Mouse (Mus musculus) layer of hippocampus, adult 9-10 months (tissue): ENCODE data around the gene Tm4sf20.

Experiments
- DNase-seq: peaks from one replicate; pipeline ENCODE4 v3.0.0; 2022; ENCODE audit warnings: low spot score

Tm4sf20 gene

DNA sequence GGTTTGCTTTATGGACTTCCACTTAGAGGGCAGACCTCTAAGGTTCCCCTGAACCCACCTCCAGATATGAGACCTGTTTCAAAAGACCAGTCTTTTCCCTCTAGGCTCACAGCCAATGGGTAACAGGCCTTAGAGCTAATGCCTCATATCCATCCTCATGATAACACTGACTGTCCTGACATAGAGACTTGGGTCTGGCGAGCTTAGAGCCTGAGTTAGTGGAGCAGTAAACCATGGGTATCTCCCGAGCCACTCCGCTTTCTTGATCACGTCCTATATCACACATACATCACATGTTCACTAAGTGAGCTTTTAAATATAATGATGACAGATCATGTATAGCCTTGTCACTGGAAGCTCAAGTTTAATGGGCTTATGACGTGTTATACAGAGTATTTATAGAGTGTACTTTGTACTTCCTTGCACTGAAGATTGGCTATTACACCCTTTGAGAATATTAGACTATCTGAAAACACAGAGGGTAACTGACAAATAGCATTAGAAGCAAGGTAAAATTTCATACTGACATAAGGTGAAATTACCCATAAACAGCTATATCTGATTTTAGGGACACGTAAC lies 11.2 kb upstream of the Tm4sf20 start:
- no peak for DNase-seq

DNA sequence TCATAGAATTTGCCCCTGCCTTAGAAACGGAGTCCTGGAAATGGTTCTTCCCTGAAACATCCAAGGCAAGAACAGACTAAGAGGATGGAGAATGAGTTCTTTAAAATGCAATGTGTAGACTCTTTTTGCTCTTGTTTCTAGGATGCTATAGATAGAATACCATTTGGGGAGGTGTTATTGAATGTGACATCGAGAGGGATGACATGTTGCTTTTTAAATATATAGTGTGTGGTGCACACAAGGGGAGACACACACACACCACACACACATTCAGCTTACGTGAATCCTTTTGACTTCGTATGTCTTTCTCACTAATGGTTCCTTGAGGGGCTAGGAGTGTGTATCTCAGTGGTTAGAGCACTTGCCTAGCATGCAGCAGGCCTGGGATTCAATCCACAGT lies 7.0 kb upstream of the Tm4sf20 start:
- DNase-seq = no peak

- DNase-seq = no peak
Measured at GRCm38 (mm10) chr1:82773208-82773607, 4.9 kb upstream of the Tm4sf20 start.

DNA sequence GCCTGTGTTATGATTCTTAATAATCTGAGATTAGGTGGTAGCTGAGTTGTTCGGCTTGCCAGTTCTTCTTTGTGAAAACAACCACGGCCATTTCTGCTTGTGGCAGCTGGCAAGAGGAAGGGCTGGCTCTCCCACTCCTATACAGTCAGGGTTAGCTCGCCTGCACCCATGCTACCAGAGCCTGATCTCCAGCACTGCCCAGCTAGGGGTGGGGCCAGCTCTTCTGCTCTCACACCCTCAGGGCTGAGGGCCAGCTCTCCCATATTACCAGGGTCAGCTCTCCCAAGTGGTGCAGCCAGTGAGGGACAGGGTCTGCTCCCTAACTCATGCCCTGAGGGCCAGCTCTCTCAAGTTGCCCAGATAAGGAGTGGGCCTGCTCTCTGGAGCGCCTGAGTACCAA lies 4.2 kb upstream of the Tm4sf20 start:
- DNase-seq = no peak

DNA sequence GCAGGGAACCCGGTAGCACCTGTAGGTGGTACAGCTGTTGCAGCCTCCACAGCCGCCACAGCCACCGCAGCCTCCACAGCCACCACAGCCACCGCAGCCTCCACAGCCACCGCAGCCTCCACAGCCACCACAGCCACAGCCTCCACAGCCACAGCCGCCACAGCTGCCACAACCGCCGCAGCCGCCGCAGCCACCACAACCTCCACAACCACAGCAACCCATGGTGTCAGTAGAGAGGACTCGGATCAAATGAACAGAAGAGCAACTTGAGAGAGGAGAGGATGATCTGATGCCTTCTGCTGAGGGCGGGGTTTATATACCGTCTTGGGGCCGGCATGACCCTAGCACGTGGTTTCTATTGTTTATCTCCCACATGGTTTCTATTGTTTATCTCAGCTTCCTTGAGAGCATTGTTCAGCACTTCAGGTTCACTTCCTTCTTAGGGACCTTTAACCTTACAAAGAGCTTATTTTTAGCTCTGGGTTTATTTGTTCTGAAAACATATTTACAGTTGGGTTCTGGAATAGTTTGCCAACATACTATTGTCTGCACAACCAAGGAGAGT lies 2.8 kb upstream of the Tm4sf20 start, which contains the start of gene Gm47791:
Gene Gm47791 (minus strand): TSS at position 222 of the 565 bp plus-strand sequence.
- no peak for DNase-seq

DNA sequence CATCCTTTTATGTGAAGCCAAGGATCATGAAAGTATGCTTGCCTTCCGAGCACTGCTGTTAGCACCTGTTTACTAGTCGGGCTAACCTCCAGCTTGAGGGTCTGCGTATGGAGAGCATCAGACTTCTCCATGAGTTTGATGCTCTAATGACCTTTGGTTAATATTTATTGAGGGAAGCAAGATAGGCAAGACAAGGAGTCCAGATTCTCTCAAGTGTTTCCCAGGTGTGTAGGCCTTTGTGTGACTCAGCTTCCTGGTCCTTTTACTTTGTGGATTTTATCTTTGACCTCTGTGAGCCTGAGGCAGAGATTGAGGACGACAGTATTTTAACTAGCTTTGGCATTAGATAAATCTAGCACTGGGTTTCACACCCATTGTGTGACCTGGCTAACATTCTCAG lies 1.6 kb downstream of the Tm4sf20 start:
- DNase-seq = no peak

DNA sequence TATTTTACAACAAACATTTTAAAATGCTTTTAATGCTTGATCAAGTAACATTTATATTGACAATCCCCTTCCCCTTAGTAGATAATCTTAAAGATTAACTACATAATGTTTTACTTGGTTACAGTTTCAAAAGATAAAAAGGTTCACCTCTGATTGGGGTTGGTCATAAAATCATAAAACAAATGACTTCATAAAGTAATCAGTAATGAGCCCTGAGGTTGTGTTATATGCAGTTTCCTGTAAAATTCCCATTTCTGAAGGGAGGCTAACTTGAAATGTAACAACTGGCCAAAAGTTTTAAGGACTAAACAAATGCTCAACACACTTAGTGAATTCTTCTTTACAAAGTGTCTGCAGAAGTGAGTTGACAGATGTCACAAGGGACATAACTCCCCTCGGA lies 2.0 kb downstream of the Tm4sf20 start:
- no peak for DNase-seq

DNA sequence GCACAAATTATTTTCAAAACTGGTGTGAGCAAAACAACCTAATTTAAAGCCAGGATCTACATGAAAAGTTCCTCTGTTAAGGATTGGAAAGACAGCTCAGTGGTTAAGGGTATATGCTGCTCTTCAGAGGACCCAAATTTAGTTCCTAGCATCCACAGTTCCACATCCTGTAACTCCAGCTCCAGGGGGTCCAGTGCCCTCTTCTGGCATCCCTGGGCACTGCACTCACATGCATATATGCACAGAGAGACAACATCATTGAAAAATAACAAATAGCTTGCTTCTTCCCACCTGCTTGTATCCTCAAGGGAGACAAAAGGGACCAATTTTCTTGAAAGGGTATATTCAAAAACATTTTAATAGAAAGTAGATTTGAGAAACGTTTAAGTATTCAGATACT lies 6.0 kb downstream of the Tm4sf20 start:
- DNase-seq = no peak

DNA sequence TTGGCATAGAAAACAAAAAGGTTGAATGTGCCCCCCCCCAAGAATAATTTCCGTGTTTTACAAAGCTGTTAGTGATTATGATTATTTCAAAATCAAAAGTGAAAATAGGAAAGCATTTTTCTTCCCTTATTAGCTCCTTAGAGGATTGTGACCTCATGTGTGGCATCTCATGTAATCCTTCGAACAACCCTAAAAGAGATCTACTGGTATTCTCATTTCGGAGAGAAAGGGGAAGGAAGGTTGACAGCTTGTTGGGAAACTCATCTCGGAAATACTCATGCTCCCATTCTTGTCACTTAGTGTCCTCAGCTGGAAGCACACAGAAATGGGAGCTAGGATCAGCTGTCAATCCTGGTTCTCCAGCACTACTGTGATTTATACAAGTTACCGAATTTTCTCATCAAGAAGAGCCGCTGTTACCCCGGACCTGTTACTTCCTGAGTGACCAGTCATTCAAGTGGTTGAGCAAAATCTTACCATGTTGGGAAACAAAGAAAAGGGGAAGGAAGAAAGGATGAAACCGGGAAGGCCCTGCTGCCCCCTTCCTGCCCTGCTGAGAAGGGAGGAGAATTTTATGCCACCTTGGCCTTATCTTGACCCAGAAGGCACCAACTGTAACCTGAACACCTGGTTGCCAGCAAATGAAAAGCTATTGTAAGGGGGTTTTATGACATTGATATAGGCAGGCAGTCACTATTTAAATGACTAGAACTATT lies 6.6 kb downstream of the Tm4sf20 start:
- DNase-seq = no peak

DNA sequence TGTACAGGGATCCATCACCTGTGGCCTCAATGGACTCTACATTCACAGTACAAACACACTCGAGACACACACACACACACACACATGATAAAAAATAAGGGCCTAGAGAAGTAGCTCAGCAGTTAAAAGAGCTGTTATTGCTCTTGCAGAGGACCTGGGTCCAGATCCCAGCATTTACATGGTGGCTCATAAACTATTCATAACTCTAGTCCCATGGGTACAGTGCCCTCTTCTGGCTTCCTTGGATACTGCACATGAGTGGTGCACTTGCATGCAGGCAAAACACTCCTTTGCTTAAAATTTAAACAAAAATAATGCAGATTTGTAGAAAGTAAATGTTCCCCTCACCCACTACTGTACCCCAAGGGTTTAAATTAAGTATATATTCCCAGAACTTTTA lies 8.7 kb downstream of the Tm4sf20 start:
- DNase-seq = no peak

- DNase-seq = no peak
Measured at GRCm38 (mm10) chr1:82747714-82748452, 20.4 kb downstream of the Tm4sf20 start.

GRCm38 (mm10) chr1:82746408-82746807 lies 21.9 kb downstream of the Tm4sf20 start:
- DNase-seq = no peak

DNA sequence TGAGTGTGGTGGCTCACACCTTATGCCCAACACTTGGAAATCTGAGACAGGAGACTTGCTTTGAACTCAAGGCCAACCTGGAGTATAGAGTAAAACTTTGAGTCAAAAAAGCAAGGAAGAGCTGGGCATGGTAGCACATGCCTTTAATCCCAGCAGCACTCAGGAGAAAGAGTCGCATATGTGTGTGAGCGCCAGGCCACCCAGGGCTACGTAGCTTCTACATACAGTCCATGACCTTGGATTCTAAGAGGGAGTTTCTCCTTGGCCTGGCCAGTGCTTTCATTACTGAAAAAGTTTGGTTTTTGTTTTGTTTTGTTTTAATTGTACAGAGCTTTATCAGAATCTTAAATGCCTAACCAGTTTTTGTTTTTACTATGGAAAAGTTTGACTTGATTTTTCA lies 24.3 kb downstream of the Tm4sf20 start:
- DNase-seq = no peak

- no peak for DNase-seq
Measured at GRCm38 (mm10) chr1:82741539-82741938, 26.7 kb downstream of the Tm4sf20 start.

DNA sequence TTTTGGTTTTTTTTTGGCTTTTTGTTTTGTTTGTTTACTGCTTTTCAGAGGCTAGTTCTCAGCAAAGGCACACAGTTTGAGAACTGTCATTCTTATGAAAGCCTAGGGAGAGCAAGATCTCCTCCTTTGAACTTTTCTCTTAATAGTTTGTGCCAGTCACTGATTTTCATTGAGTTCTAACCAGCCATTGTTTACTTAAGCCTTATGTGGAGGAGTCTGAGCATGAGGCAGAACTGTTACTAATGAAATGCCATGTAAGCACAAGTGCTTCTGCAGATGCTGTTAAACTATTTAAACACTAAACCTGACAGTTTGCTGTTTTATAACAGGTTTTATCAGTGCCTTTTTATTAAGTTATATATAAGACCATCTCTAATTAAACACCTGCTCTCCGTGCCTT lies 30.2 kb downstream of the Tm4sf20 start:
- no peak for DNase-seq

DNA sequence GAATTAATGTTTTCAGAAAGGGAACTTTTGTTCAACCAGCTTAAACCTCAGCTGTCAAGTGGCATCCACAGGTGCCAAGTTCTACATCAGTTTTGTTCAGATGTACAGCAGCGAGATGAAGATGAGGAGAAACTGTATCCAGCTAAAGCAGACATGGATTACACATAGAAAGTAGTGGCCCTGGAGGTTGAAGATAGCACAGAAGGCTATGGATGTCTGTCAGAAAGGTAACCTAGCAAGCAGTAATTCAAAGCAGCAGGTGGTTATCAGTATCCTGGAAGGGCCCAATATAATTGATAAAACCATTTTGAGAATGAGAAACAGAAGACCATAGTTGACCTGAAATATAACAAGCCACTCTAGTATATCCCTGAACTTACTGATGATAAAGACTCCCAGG lies 34.9 kb downstream of the Tm4sf20 start:
- no peak for DNase-seq

DNA sequence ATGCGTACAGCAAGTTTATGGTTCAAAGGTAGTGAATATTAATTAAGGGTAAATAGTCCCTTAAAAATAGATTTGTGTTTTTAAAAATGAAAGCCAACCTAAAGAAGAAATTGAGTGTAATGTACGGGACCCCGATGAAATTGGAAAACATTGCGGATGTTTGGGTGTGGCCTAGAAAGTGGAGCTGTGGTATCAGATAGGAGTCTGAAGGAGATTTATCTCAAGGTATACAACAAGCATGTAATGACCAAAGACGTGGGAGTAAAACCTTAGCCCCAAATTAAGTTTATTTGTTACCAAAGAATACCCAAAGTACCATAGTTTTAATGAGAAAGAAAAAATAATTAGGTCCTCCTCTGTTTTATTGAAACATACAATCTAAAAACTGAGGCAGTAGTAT lies 41.8 kb downstream of the Tm4sf20 start:
- no peak for DNase-seq

DNA sequence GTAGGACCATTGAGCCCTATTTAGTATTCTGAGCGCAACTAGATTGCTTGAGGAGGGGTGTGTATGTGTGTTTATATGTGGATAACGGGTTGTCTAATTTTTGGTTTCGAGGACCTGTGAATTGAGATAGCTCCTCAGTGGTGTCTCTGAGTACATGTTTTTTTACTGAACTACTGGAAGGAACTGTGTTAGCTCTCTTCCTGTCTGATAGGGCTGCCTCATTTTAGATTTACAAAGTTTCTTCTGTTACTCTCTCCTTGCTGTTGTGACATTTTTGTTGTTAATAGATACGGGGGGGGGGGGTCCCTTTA lies 42.4 kb downstream of the Tm4sf20 start:
- DNase-seq = no peak

DNA sequence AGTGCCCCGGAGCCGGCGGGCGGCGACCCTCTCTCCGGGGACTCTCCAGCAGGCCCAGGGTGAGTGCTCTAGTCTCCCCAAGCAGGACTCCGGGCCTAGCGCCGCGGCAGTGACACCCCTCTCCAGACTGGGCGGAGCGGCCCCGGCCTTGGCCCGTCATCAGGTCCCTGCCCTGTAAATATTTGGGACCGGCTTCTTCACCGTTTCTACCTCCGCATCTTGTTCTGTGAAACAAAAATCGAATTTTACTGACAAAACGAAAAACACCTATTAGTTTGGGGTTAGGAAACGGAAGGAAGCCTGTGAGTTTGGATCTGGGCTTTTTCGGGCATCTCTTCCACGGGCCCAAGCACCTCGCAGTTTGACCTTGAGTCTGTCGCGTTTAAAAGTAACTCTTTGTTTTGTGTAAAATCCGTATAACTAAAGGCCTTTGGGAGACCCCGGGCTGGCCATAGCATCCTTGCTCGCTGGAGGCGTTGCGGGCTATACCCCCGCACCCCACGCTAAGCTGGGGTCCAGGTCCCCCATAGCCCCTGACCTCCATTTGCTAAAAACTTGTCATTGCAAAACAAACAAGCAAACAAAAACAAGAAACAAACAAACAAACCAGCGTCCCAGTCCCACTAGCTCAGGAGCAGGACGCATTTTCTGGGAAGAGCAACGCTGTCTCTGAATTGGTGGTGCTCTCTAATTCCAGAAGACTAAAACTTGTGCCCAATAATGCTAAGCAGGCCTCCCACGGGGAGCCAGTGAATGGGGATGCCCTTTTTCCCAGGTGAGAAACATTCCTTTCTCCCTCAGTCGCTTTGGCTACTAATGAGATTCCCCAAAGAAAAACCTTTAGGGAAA lies 43.0 kb downstream of the Tm4sf20 start:
- DNase-seq = no peak

- DNase-seq = peak; percentile 85
Measured at GRCm38 (mm10) chr1:82724339-82725025, 43.8 kb downstream of the Tm4sf20 start, which contains the start of gene Mff. TSS of gene Mff (plus strand) at chr1:82724890.

- DNase-seq = no peak
Measured at GRCm38 (mm10) chr1:82717816-82718512, 50.3 kb downstream of the Tm4sf20 start.
